In genomic region chr7:92461256-92461655, GRCm38 (mm10) we compare ENCODE assay signal across 23 mouse cellular contexts.
DNase-seq lines count a peak whose midpoint lies in the region; ATAC-seq and TF ChIP-seq lines count a peak whose summit lies in the region.
"Had no signal": no experiment of that assay in that cellular context is flagged by ENCODE, and none has a peak within 500 bp of the region (broad histone marks: within the 10 kb centered on the region; RNA-seq: fewer than 3 reads in every experiment).

No protein-coding gene starts in this region.

- no peaks in the 10 kb centered on the region for H3K9me3 ChIP-seq in heart, embryonic 11.5 days (replicated peaks; ENCODE audit: control insufficient read depth, low read length)
- H3K9me3 ChIP-seq: embryonic facial prominence, embryonic 13.5 days; intestine, embryonic 15.5 days; liver, embryonic 12.5 days; midbrain, embryonic 15.5 days; neural tube, embryonic 15.5 days had no signal

- no peaks in the 10 kb centered on the region for H3K36me3 ChIP-seq in heart, embryonic 11.5 days (ENCODE audit: control insufficient read depth, insufficient read depth, low read length)
- H3K36me3 ChIP-seq: embryonic facial prominence, embryonic 13.5 days; intestine, embryonic 15.5 days; liver, embryonic 12.5 days; midbrain, embryonic 15.5 days; neural tube, embryonic 15.5 days had no signal

- H3K4me2 ChIP-seq in heart, embryonic 11.5 days: no peak overlapping the region
- H3K4me2 ChIP-seq: embryonic facial prominence, embryonic 13.5 days; intestine, embryonic 15.5 days; liver, embryonic 12.5 days; midbrain, embryonic 15.5 days; neural tube, embryonic 15.5 days had no signal

- H3K4me3 ChIP-seq in layer of hippocampus, adult 2 months: no peak overlapping the region
- H3K4me3 ChIP-seq in heart, embryonic 11.5 days (ENCODE audit: low read depth, low read length): no peak overlapping the region
- H3K4me3 ChIP-seq: embryonic facial prominence, embryonic 13.5 days; erythroblast, embryonic 14.5 days; intestine, embryonic 15.5 days; liver, embryonic 12.5 days; midbrain, embryonic 15.5 days; neural tube, embryonic 15.5 days had no signal

- no peak overlapping the region for H3K9ac ChIP-seq in heart, embryonic 11.5 days (ENCODE audit: low read depth, low read length)
- H3K9ac ChIP-seq: embryonic facial prominence, embryonic 13.5 days; intestine, embryonic 15.5 days; liver, embryonic 12.5 days; liver, postnatal 0 days; midbrain, embryonic 15.5 days; neural tube, embryonic 15.5 days had no signal

- 55% methylated on average over 3 of the region's 3 CpGs for WGBS in heart, embryonic 11.5 days (ENCODE audit: insufficient replicate concordance)

- ATAC-seq in heart, embryonic 11.5 days (replicated peaks; ENCODE audit: insufficient number of reproducible peaks, low FRiP score, low TSS enrichment): no peak
- ATAC-seq: intestine, embryonic 15.5 days; liver, embryonic 12.5 days; liver, postnatal 0 days; lung, postnatal 0 days; midbrain, embryonic 15.5 days had no signal

- H3K4me1 ChIP-seq in heart, embryonic 11.5 days (ENCODE audit: control insufficient read depth, insufficient read depth, low read length): peaks cover 5% of the 10 kb centered on the region; the same call in 1 of the 2 replicates
- H3K4me1 ChIP-seq: liver, embryonic 12.5 days; midbrain, embryonic 15.5 days; neural tube, embryonic 15.5 days had no signal

- H3K27me3 ChIP-seq in heart, embryonic 11.5 days (ENCODE audit: control insufficient read depth, insufficient read depth, low read length): no peaks in the 10 kb centered on the region
- H3K27me3 ChIP-seq: embryonic facial prominence, embryonic 13.5 days; intestine, embryonic 15.5 days; liver, embryonic 12.5 days; midbrain, embryonic 15.5 days; neural tube, embryonic 15.5 days had no signal

- H3K27ac ChIP-seq in layer of hippocampus, adult 2 months: peak overlapping the region; percentile 52; the same call in 1 of the 2 replicates
- no peak overlapping the region for H3K27ac ChIP-seq in heart, embryonic 11.5 days (ENCODE audit: low read depth, low read length)
- H3K27ac ChIP-seq: embryonic facial prominence, embryonic 13.5 days; hindbrain, postnatal 0 days; intestine, embryonic 15.5 days; liver, embryonic 12.5 days; macrophage; midbrain, embryonic 15.5 days; neural tube, embryonic 15.5 days had no signal

- TF ChIP-seq CTCF in layer of hippocampus, adult 2 months (conservative IDR thresholded peaks at IDR 0.05): no peak

- no peak for DNase-seq in layer of hippocampus, adult 2 months (ENCODE audit: low spot score in 2 of 2)
- no peak for DNase-seq in layer of hippocampus, adult 18-20 months (ENCODE audit: low spot score in 2 of 2)
- peak; percentile 63 for DNase-seq in cerebellum, adult 11-12 months
- DNase-seq in cerebellum, adult 9-10 months: peak; percentile 94
- peak; percentile 26 to 67 for DNase-seq in cerebellum, postnatal 36 days
- DNase-seq in right cerebral cortex, postnatal 36 days (ENCODE audit: low spot score in 2 of 2): no peak
- no peak for DNase-seq in adrenal gland, adult 18-20 months (ENCODE audit: low spot score in 2 of 2)
- DNase-seq: B cell, adult 2 months; heart, postnatal 14 days; kidney, adult 2 months; kidney, postnatal 36 days; liver, postnatal 0 days; thymus, adult 2 months had no signal

Comparison
In these comparisons a context has a peak if more than half of its experiments do, and no peak if none do; other contexts are left out.
1. DNase-seq: peak in cerebellum, adult 11-12 months (single experiment), cerebellum, adult 9-10 months (single experiment) and cerebellum, postnatal 36 days (2 of 2); none in layer of hippocampus, adult 2 months (0 of 2), layer of hippocampus, adult 18-20 months (0 of 2), right cerebral cortex, postnatal 36 days (0 of 2) and adrenal gland, adult 18-20 months (0 of 2).